Mouse (Mus musculus) liver, embryonic 12.5 days (tissue): ENCODE results near the gene Afmid. TPM values are rescaled to one million over a fixed set of nuclear protein-coding genes. Genes with fewer than 3 reads are reported as not detected.

Source experiments
- ATAC-seq: fragments of 200-750 bp; cut with Nextera tagmentation; 2 replicates; pipeline ENCODE4 v1.8.0; 2017; ENCODE audit warnings: moderate number of reproducible peaks, mild to moderate bottlenecking, moderate library complexity
- H3K27ac ChIP-seq: fragments of 300-500 bp; sonication (generic); 2 replicates; pipeline ENCODE4 v1.5.1; 2016; ENCODE audit warnings: mild to moderate bottlenecking
- H3K27me3 ChIP-seq: fragments of 300-500 bp; sonication (generic); replicated peaks from 2 replicates; pipeline ENCODE4 v1.6.1; 2016; ENCODE audit warnings: mild to moderate bottlenecking, moderate library complexity
- H3K36me3 ChIP-seq: fragments of 300-500 bp; sonication (generic); 2 replicates; pipeline ENCODE4 v1.6.1; 2016; ENCODE audit warnings: mild to moderate bottlenecking, moderate library complexity
- H3K4me1 ChIP-seq: fragments of 300-500 bp; sonication (generic); 2 replicates; pipeline ENCODE4 v1.6.1; 2016
- H3K4me2 ChIP-seq: fragments of 300-500 bp; sonication (generic); 2 replicates; pipeline ENCODE4 v1.6.1; 2016; ENCODE audit warnings: mild to moderate bottlenecking, moderate library complexity
- H3K4me3 ChIP-seq: fragments of 300-500 bp; sonication (generic); 2 replicates; pipeline ENCODE4 v1.5.1; 2016; ENCODE audit warnings: mild to moderate bottlenecking, moderate library complexity
- H3K9ac ChIP-seq: fragments of 300-500 bp; sonication (generic); 2 replicates; pipeline ENCODE4 v1.6.1; 2016; ENCODE audit warnings: mild to moderate bottlenecking, moderate library complexity
- H3K9me3 ChIP-seq: fragments of 300-500 bp; sonication (generic); replicated peaks from 2 replicates; pipeline ENCODE4 v1.6.1; 2016; ENCODE audit warnings: mild to moderate bottlenecking, moderate library complexity
- WGBS: fragments of 180-500 bp; shearing (Covaris S2); methylation state at CpG from one replicate; pipeline ENCODE4 v1.1.7; 2016; ENCODE audit not compliant: insufficient replicate concordance; 5-methylcytosine and 5-hydroxymethylcytosine counted together
- polyA plus RNA-seq: library from polyadenylated mRNA; unstranded; fragments of >200 nt; fragmentation: Nextera tagmentation; extraction: Ambion mirVana; gene quantifications from 2 replicates; pipeline ENCODE4 v1.2.1, GENCODE M21; 2016

Afmid gene
- 6.7 TPM in 2 replicates for polyA plus RNA-seq

DNA sequence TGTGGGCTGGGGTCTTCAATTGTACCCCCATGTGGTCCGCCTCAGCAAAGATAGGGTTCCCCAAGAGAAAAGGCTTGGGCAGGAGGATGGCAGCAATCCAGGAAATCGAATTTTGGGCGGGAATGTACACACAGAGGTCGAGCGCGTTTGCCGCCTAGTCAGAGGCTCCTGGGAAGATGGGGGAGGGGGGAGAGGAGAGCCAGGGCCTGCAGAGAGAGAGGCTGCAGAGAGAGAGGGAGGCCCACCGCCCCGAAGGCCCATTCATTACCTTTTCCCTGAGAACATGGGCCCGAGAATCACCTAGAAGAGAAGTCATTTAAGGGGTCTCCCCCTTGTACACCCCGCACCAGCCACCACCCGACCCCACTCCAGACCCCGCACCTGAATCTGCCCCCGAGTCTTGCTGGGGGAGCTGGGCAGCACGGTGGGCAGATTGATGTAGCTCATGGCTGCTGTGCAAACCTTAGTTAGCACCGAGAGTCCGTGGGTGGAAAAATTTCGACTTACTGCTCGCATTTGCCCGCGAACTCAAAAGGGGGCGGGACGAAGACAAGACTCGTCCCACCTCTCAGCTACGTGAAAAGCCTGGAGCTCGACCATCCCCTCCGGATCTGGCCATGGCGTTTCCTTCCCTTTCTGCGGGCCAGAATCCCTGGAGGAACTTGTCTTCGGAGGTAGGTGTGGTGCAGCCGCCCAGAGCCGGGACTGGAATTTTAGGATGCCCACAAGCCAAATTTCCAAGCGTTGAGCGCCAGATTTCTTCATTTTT, at the start of gene Afmid, which contains the start of gene Tk1:
TSS of gene Afmid (plus strand) at position 592 of the 769 bp plus-strand sequence.
TSS of gene Tk1 (minus strand) at position 760 of the 769 bp plus-strand sequence.
- H3K4me2 ChIP-seq, result peak within 1 kb of the TSS; percentile 82
- H3K9ac ChIP-seq, result peak within 1 kb of the TSS; percentile 94
- 0% methylated on average over 34 of the region's 34 CpGs for WGBS
- peak; percentile 67 for ATAC-seq
- no peaks in the 10 kb centered on the region for H3K27me3 ChIP-seq
- H3K4me1 ChIP-seq, result peaks cover 85% of the 10 kb centered on the region
- peak within 1 kb of the TSS; percentile 95 for H3K27ac ChIP-seq
- no peaks in the 10 kb centered on the region for H3K9me3 ChIP-seq
- H3K4me3 ChIP-seq, result peak within 1 kb of the TSS; percentile 83
- H3K36me3 ChIP-seq, result peaks cover 39% of the 10 kb centered on the region

DNA sequence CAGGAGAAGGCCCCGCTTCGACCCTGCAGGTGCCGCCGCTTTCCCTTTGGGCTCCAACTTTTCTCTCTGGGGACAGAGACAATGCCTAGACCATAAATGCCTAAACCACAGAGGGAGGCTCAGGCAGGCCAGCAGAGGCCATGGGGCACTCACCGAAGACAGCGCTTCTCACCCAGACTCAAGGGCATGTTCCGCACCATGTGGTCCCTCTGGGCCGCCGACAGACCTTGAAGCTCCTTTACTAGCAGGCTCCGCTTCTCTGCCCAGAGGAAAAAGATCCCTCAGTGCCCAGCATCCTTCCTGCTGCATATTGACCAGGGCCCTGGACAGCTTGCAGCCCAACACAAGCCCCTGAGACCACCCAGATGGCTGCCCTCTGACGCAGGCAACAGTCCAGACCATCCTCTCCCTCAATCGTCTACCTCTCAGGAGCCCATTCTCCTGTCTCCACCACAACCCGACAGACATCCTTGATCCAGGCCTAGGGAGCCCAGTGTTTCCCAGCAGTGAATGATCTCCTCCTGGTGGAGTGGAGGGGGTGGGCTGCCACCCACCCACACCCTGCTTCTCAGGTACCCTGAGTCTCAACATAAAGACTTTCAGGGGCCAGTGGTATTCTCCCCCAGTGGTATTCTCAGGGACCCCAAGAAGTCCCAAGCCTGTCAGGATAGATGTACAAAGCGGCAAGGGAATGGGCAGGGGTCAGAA, 49.5 kb upstream of the Afmid start:
- H3K4me1 ChIP-seq, result peaks cover 49% of the 10 kb centered on the region

DNA sequence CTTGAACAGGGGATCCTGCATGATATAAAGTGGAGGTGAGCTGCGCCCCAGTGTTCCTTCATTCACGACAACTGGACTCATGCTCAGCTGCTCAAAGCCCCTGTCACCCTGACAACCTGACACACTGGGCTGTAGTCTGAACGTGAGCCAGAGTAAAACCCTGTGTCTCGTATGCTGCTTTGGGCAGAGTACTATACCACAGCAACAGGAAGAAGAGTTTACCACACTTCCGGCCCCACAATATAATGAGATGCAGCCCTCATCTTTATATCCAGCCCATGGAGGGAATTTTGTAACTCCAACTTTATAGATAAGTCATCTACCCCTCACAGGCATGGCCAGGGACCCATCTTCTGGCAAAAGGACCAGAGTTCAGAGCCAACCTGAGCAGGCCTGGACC, 48.6 kb upstream of the Afmid start:
- no peaks in the 10 kb centered on the region; the same call in 1 of the 2 replicates for H3K27me3 ChIP-seq
- H3K4me3 ChIP-seq, result 0 out of 2 replicates have a peak overlapping the region, but pooled peaks have one; percentile 92
- ATAC-seq, result no peak
- peaks cover 58% of the 10 kb centered on the region for H3K4me1 ChIP-seq
- peak overlapping the region; percentile 95 for H3K4me2 ChIP-seq
- 79% methylated on average over 5 of the region's 5 CpGs for WGBS
- 0 out of 2 replicates have a peak overlapping the region, but pooled peaks have one; percentile 90 for H3K9ac ChIP-seq
- H3K27ac ChIP-seq, result peak overlapping the region; percentile 100
- H3K36me3 ChIP-seq, result peaks cover 68% of the 10 kb centered on the region
- H3K9me3 ChIP-seq, result no peaks in the 10 kb centered on the region

More for the DNA sequence above, 49.5 kb upstream of the Afmid start:
- Histone ChIP-seq H3K4me2 (peak overlapping the region; percentile 2; the same call in 1 of the 2 replicates), H3K36me3 (peaks cover 76% of the 10 kb centered on the region), H3K27me3 (no peaks in the 10 kb centered on the region), H3K4me3 (no peak overlapping the region), H3K27ac (no peak overlapping the region), H3K9me3 (no peaks in the 10 kb centered on the region), H3K9ac (no peak overlapping the region)
- WGBS, result 94% methylated on average over 14 of the region's 14 CpGs
- ATAC-seq, result no peak

DNA sequence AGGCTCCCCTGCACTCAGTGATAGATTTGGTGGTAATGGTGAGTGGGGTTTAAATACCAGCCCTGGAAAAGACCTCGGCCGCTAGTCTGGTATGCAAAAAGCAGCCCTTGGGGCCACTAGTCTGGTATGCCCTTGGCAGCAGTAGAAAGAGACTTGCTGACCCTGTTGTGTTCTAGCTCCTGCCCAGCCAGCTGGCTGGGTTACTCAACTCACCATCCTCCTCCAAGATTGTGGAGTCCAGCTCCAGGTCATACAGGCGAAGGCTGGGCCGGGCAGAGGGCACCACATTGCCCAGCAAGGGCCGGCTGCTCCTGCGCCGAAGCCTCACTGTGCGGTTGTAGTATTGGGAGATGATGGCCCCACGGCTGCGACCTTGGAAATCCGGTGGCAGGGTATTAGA, 47.7 kb upstream of the Afmid start:
- H3K9me3 ChIP-seq, result no peaks in the 10 kb centered on the region
- H3K9ac ChIP-seq, result peak overlapping the region; percentile 90
- peak overlapping the region; percentile 100 for H3K27ac ChIP-seq
- no peaks in the 10 kb centered on the region; the same call in 1 of the 2 replicates for H3K27me3 ChIP-seq
- WGBS, result 92% methylated on average over 11 of the region's 11 CpGs
- peak overlapping the region; percentile 95 for H3K4me2 ChIP-seq
- H3K4me3 ChIP-seq, result peak overlapping the region; percentile 92
- no peak for ATAC-seq
- peaks cover 64% of the 10 kb centered on the region for H3K4me1 ChIP-seq
- peaks cover 58% of the 10 kb centered on the region for H3K36me3 ChIP-seq

DNA sequence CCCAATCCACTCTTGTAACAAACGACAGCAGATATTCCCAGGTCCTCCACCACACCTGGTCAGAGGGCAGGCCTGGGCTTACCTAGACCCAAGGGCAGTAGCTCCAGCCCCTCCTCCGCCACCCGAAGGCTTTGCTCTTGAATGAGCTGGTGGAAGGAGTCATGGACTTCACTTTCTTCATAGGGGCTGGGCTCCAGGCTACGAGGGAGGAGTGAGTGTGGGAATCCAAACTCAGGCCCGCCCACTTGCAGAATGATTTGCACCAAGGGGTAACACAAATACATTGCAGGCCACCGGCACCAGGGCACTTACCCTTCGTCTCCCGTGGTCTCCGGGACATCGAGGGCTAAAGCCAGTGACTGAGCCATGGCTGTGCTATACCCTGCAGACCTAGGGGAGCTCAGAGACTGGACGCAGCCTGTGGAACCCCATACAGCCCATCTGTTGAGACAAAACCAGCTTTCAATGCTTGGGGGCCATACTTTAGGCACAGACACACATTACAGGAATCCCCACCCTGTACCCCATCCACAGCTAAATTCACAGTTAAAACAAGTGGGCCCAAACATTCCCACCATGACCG, 46.8 kb upstream of the Afmid start:
- H3K27me3 ChIP-seq, result no peaks in the 10 kb centered on the region; the same call in none of the 2 replicates
- peak overlapping the region; percentile 100 for H3K27ac ChIP-seq
- 33% methylated on average over 12 of the region's 12 CpGs for WGBS
- peaks cover 52% of the 10 kb centered on the region for H3K36me3 ChIP-seq
- H3K4me1 ChIP-seq, result peaks cover 67% of the 10 kb centered on the region
- H3K4me3 ChIP-seq, result peak overlapping the region; percentile 92
- ATAC-seq, result no peak
- H3K4me2 ChIP-seq, result peak overlapping the region; percentile 95
- peak overlapping the region; percentile 90 for H3K9ac ChIP-seq
- no peaks in the 10 kb centered on the region for H3K9me3 ChIP-seq

DNA sequence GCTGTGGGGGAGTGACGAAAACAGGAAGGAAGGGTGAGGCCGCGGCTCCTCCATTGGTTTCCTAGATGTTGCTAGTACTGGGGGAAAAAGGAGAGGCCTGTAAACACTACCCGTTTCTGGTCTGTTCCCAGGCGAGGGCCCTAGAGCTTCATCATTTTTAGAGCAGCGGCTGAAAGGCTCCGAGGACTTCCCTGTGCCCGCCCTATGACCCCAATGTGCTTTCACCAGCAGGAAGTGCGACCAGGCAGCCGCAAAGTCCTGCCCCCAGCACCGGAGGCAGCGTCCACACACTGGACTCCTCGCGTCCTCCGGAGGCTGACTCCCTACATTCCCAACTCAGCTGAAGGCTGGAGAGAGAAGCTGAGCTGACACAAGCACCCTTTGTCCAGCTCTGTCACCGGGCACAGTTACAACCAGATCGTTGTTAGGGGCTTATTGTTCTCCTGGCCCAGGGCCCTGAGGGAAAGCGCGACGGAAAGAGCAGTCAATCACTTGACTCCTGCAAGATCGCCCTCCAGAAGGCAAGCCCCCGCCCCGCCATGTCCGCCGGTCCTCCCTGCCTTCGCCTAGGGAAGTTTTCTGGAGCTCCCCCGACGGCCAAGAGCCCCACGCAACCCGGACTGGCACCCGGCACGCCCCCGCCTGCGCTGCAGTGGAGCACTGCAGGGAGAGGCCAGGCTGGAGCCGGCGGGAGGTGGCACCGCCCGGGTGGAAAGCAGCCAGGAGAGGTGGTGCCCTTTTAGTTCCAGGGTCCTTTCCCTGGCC, 46.1 kb upstream of the Afmid start:
- Histone ChIP-seq H3K4me2 (peak overlapping the region; percentile 95), H3K9ac (peak overlapping the region; percentile 90), H3K4me3 (peak overlapping the region; percentile 92), H3K36me3 (peaks cover 52% of the 10 kb centered on the region), H3K27ac (peak overlapping the region; percentile 100), H3K27me3 (no peaks in the 10 kb centered on the region; the same call in none of the 2 replicates), H3K9me3 (no peaks in the 10 kb centered on the region), H3K4me1 (peaks cover 74% of the 10 kb centered on the region)
- 0 out of 2 replicates have a peak, but pooled peaks have one; percentile 22 for ATAC-seq
- under 1% methylated on average over 38 of the region's 38 CpGs for whole genome bisulfite sequencing

DNA sequence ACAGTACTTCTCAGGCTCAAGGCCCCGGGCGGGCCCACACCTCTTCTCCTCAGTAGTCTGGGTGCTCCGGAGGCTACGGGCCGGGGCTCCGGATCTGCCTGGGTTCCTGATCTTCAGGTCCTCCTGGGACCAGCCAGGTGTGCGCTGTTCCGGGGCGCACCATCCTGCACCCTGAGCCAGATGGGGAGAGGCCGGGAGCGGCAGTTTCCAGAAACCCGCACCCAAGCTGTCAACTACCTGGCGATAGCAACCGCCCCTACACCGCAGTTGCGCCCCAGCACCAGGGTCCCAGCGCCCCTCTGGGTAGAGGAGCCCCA, 45.6 kb upstream of the Afmid start:
- WGBS, result under 1% methylated on average over 17 of the region's 17 CpGs
- peak; percentile 5; the same call in 1 of the 2 replicates for ATAC-seq
- H3K9ac ChIP-seq, result peak overlapping the region; percentile 90
- H3K27ac ChIP-seq, result peak overlapping the region; percentile 100
- H3K4me1 ChIP-seq, result peaks cover 79% of the 10 kb centered on the region
- H3K36me3 ChIP-seq, result peaks cover 52% of the 10 kb centered on the region
- H3K4me3 ChIP-seq, result peak overlapping the region; percentile 92
- H3K9me3 ChIP-seq, result no peaks in the 10 kb centered on the region
- H3K4me2 ChIP-seq, result peak overlapping the region; percentile 95
- H3K27me3 ChIP-seq, result no peaks in the 10 kb centered on the region; the same call in none of the 2 replicates

DNA sequence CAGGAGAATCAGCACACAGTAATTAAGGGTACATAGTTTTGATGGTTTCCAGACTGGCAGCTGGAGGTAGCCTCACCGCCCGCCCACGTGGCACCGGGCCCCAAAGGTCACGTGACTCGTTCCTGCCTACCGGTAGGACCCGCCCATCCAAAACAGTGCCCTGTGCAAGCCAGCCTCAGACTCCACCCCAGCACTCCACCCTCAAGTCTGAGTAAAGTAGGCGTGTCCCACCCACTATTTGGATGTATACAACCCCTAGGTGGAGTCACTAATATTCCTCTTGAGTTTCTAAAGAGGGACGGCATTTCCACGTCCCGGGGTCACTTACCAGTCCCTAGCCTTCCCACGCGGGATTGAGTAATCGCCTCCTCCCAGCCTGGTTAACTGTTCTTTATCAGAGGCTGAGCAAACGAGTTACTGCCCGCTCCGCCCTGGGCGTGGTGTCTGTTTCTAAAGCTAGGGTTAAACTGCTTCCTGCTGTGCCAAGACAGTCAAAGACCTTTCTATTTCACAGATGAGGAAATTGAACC, 45.1 kb upstream of the Afmid start:
- WGBS, result under 1% methylated on average over 19 of the region's 19 CpGs
- no peaks in the 10 kb centered on the region for H3K9me3 ChIP-seq
- ATAC-seq, result peak; percentile 79
- peak overlapping the region; percentile 95 for H3K4me2 ChIP-seq
- H3K36me3 ChIP-seq, result peaks cover 52% of the 10 kb centered on the region
- peaks cover 82% of the 10 kb centered on the region for H3K4me1 ChIP-seq
- H3K27ac ChIP-seq, result peak overlapping the region; percentile 100
- no peaks in the 10 kb centered on the region; the same call in none of the 2 replicates for H3K27me3 ChIP-seq
- peak overlapping the region; percentile 92 for H3K4me3 ChIP-seq
- peak overlapping the region; percentile 90 for H3K9ac ChIP-seq

- peak overlapping the region; percentile 95 for H3K4me2 ChIP-seq
- peaks cover 82% of the 10 kb centered on the region for H3K4me1 ChIP-seq
- H3K4me3 ChIP-seq, result peak overlapping the region; percentile 92
- H3K36me3 ChIP-seq, result peaks cover 52% of the 10 kb centered on the region
- peak overlapping the region; percentile 100 for H3K27ac ChIP-seq
- peak overlapping the region; percentile 90 for H3K9ac ChIP-seq
- WGBS, result 2% methylated on average over 18 of the region's 18 CpGs
- H3K9me3 ChIP-seq, result no peaks in the 10 kb centered on the region
- 0 out of 2 replicates have a peak, but pooled peaks have one; percentile 4 for ATAC-seq
- no peaks in the 10 kb centered on the region; the same call in none of the 2 replicates for H3K27me3 ChIP-seq
These were observed 44.4 kb upstream of the Afmid start for GRCm38 (mm10) chr11:117781199-117781821.

DNA sequence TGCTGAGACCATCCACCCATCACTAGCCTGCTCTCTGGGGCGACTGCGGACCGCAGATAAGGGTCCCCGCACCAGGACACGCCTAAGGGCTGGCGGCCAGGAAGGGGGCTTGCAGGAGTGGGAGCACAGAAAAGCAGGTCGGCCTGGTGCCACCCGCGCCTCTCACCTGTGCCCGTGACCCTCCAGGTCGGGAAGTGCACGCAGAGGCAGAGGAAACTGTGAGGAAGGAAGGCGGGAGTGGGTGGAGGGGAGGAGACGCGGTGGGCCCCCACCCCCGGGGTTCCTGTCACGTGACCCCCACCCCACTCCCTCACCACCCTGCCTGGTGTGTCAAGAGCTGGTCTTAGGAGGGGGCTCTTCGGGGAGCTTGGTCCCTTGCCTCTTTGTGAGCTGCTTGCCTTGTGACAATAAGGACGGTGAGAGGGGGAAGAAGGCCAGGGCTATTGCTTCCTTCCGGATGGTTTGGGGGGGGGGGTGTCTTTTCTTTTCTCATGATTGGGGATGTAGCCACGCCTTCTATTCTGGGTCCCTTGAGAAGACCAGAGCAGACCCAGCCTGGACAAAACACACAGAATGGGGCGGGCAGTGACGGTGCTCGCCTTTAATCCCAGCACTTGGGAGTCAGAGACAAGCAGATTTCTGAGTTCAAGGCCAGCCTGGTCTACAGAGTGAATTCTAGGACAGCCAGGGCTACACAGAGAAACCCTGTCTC, 43.6 kb upstream of the Afmid start, which contains the start of the genes Tmc8 and Tmc6:
TSS of gene Tmc8 (plus strand) at position 84 of the 712 bp plus-strand sequence.
TSS of gene Tmc6 (minus strand) at position 206 of the 712 bp plus-strand sequence.
- peak within 1 kb of the TSS; percentile 90 for H3K9ac ChIP-seq
- peak within 1 kb of the TSS; percentile 100 for H3K27ac ChIP-seq
- H3K36me3 ChIP-seq, result peaks cover 52% of the 10 kb centered on the region
- WGBS, result 3% methylated on average over 24 of the region's 24 CpGs
- peak within 1 kb of the TSS; percentile 95 for H3K4me2 ChIP-seq
- peak; percentile 69 for ATAC-seq
- H3K9me3 ChIP-seq, result no peaks in the 10 kb centered on the region
- H3K4me3 ChIP-seq, result peak within 1 kb of the TSS; percentile 92
- peaks cover 81% of the 10 kb centered on the region for H3K4me1 ChIP-seq
- no peaks in the 10 kb centered on the region; the same call in none of the 2 replicates for H3K27me3 ChIP-seq
